In genomic region chr17:12915488-12915880, GRCm38 (mm10) we compare ENCODE assay signal across 8 mouse cellular contexts. TPM values are rescaled to one million over a fixed set of nuclear protein-coding genes. Genes with fewer than 3 reads are reported as not detected.
A peak's percentile ranks its signal among the peaks of the same experiment; 100 is the strongest.
DNase-seq lines count a peak whose midpoint lies in the region; ATAC-seq and TF ChIP-seq lines count a peak whose summit lies in the region.

TSS of gene Tcp1 (plus strand) at chr17:12915701.

- H3K4me2 ChIP-seq in lung, embryonic 16.5 days (ENCODE audit: low read depth, low read length): peak within 1 kb of the TSS; percentile 72
- H3K4me2 ChIP-seq in forebrain, embryonic 16.5 days (ENCODE audit: low read length): peak within 1 kb of the TSS; percentile 93
- peak within 1 kb of the TSS; percentile 81 for H3K4me2 ChIP-seq in hindbrain, embryonic 13.5 days
- H3K4me2 ChIP-seq in liver, embryonic 11.5 days: peak within 1 kb of the TSS; percentile 90

- H3K9ac ChIP-seq in lung, embryonic 16.5 days (ENCODE audit: low read length): peak within 1 kb of the TSS; percentile 98
- H3K9ac ChIP-seq in forebrain, embryonic 16.5 days (replicated peaks; ENCODE audit: low read depth, low read length): peak within 1 kb of the TSS; percentile 94
- H3K9ac ChIP-seq in hindbrain, embryonic 13.5 days: peak within 1 kb of the TSS; percentile 97
- peak within 1 kb of the TSS; percentile 100 for H3K9ac ChIP-seq in liver, embryonic 11.5 days (ENCODE audit: low read depth, low read length)

- TF ChIP-seq POLR2A in small intestine, adult 2 months (IDR thresholded peaks at IDR 0.05; ENCODE audit: low read depth, low read length): no peak

- peak within 1 kb of the TSS; percentile 99 for H3K4me3 ChIP-seq in lung, embryonic 16.5 days (ENCODE audit: low read length)
- H3K4me3 ChIP-seq in forebrain, embryonic 16.5 days (replicated peaks; ENCODE audit: low read length): peak within 1 kb of the TSS; percentile 89
- peak within 1 kb of the TSS; percentile 93 for H3K4me3 ChIP-seq in hindbrain, embryonic 13.5 days
- peak within 1 kb of the TSS; percentile 93 for H3K4me3 ChIP-seq in liver, embryonic 11.5 days (ENCODE audit: low read depth, low read length)
- H3K4me3 ChIP-seq in small intestine, adult 2 months (ENCODE audit: low read depth, low read length): peak within 1 kb of the TSS; percentile 83

- peaks cover 4% of the 10 kb centered on the region; the same call in 1 of the 2 replicates for H3K4me1 ChIP-seq in lung, embryonic 16.5 days (replicated peaks; ENCODE audit: control insufficient read depth, insufficient read depth, low read length)
- peaks cover 11% of the 10 kb centered on the region for H3K4me1 ChIP-seq in forebrain, embryonic 16.5 days (replicated peaks; ENCODE audit: control insufficient read depth, insufficient read depth, low read length)
- peaks cover 17% of the 10 kb centered on the region for H3K4me1 ChIP-seq in hindbrain, embryonic 13.5 days (replicated peaks)
- peaks cover 4% of the 10 kb centered on the region; the same call in 1 of the 2 replicates for H3K4me1 ChIP-seq in liver, embryonic 11.5 days (replicated peaks; ENCODE audit: control insufficient read depth, insufficient read depth, low read length)
- no peaks in the 10 kb centered on the region for H3K4me1 ChIP-seq in small intestine, adult 2 months (ENCODE audit: control insufficient read depth, insufficient read depth, insufficient read length, low read length)

- no peaks in the 10 kb centered on the region for H3K27me3 ChIP-seq in lung, embryonic 16.5 days (ENCODE audit: control insufficient read depth, insufficient read depth, low read depth, low read length)
- H3K27me3 ChIP-seq in forebrain, embryonic 16.5 days (replicated peaks; ENCODE audit: control insufficient read depth, insufficient read depth, low read length): no peaks in the 10 kb centered on the region
- H3K27me3 ChIP-seq in hindbrain, embryonic 13.5 days: no peaks in the 10 kb centered on the region
- no peaks in the 10 kb centered on the region for H3K27me3 ChIP-seq in liver, embryonic 11.5 days (replicated peaks; ENCODE audit: control insufficient read depth, insufficient read depth, low read length)
- no peaks in the 10 kb centered on the region for H3K27me3 ChIP-seq in small intestine, adult 2 months (ENCODE audit: control insufficient read depth, insufficient read depth, low read length)

- no peak for DNase-seq in lung, postnatal 14 days
- peak in 1 of 2 experiments; percentile 14 for DNase-seq in adrenal gland, postnatal 4 days (ENCODE audit: low spot score in 2 of 2)
- DNase-seq in liver, embryonic 11.5 days (ENCODE audit: low spot score): no peak
- no peak for DNase-seq in adipocyte (ENCODE audit: low spot score)

- H3K9me3 ChIP-seq in lung, embryonic 16.5 days (ENCODE audit: control insufficient read depth, low read length): no peaks in the 10 kb centered on the region
- H3K9me3 ChIP-seq in forebrain, embryonic 16.5 days (ENCODE audit: control insufficient read depth, low read length): no peaks in the 10 kb centered on the region
- H3K9me3 ChIP-seq in hindbrain, embryonic 13.5 days: no peaks in the 10 kb centered on the region
- H3K9me3 ChIP-seq in liver, embryonic 11.5 days (ENCODE audit: control insufficient read depth, low read length): no peaks in the 10 kb centered on the region

- peak within 1 kb of the TSS; percentile 92 for H3K27ac ChIP-seq in lung, embryonic 16.5 days (ENCODE audit: low read length)
- peak within 1 kb of the TSS; percentile 83 for H3K27ac ChIP-seq in forebrain, embryonic 16.5 days (ENCODE audit: low read length)
- H3K27ac ChIP-seq in hindbrain, embryonic 13.5 days: peak within 1 kb of the TSS; percentile 91
- H3K27ac ChIP-seq in liver, embryonic 11.5 days (ENCODE audit: low read depth, low read length): peak within 1 kb of the TSS; percentile 95
- peak within 1 kb of the TSS; percentile 80 for H3K27ac ChIP-seq in small intestine, adult 2 months (ENCODE audit: insufficient read depth, low read depth, low read length)

- TF ChIP-seq CTCF in small intestine, adult 2 months (IDR thresholded peaks at IDR 0.05; ENCODE audit: extremely low read depth, insufficient read length, insufficient replicate concordance, low read depth, low read length): no peak

- peaks cover 38% of the 10 kb centered on the region for H3K36me3 ChIP-seq in lung, embryonic 16.5 days (ENCODE audit: control insufficient read depth, insufficient read depth, low read length)
- peaks cover 31% of the 10 kb centered on the region for H3K36me3 ChIP-seq in forebrain, embryonic 16.5 days (ENCODE audit: control insufficient read depth, insufficient read depth)
- peaks cover 52% of the 10 kb centered on the region for H3K36me3 ChIP-seq in hindbrain, embryonic 13.5 days
- peaks cover 35% of the 10 kb centered on the region for H3K36me3 ChIP-seq in liver, embryonic 11.5 days (ENCODE audit: control insufficient read depth, insufficient read depth, low read length)
- H3K36me3 ChIP-seq in small intestine, adult 2 months (ENCODE audit: control insufficient read depth, insufficient read depth, low read length): peaks cover 40% of the 10 kb centered on the region

- ATAC-seq in lung, embryonic 16.5 days (ENCODE audit: low read depth): no peak
- ATAC-seq in forebrain, embryonic 16.5 days: no peak
- ATAC-seq in hindbrain, embryonic 13.5 days (ENCODE audit: low FRiP score): peak; percentile 26
- 0 out of 2 replicates have a peak, but pooled peaks have one; percentile 6 for ATAC-seq in liver, embryonic 11.5 days (replicated peaks; ENCODE audit: low FRiP score)

- WGBS in lung, embryonic 16.5 days: under 1% methylated on average over 18 of the region's 18 CpGs
- 1% methylated on average over 18 of the region's 18 CpGs for WGBS in forebrain, embryonic 16.5 days
- 1% methylated on average over 18 of the region's 18 CpGs for WGBS in hindbrain, embryonic 13.5 days
- under 1% methylated on average over 18 of the region's 18 CpGs for WGBS in liver, embryonic 11.5 days
- WGBS in small intestine, adult 2 months: 1% methylated on average over 18 of the region's 18 CpGs

RNA-seq across cellular contexts. Expression of gene Tcp1, which starts in this region (rescaled TPM):
- 344 and 362 TPM in 2 replicates for polyA plus RNA-seq in lung, embryonic 16.5 days (2015; fragmentation: Nextera tagmentation; extraction: Ambion mirVana)
- 100 to 1,000 TPM; 256 to 260 TPM for total RNA-seq in adrenal gland, postnatal 4 days (2021)
- polyA plus RNA-seq in forebrain, embryonic 16.5 days (2015; fragmentation: Nextera tagmentation; extraction: Ambion mirVana): 410 and 457 TPM in 2 replicates
- 406 and 411 TPM in 2 replicates for polyA plus RNA-seq in hindbrain, embryonic 13.5 days (2015; fragmentation: Nextera tagmentation; extraction: Ambion mirVana)
- polyA plus RNA-seq in liver, embryonic 11.5 days (2014; fragmentation: Nextera tagmentation; extraction: Ambion mirVana): 549 and 610 TPM in 2 replicates
- polyA plus RNA-seq in small intestine, adult 2 months (2012; rRNA removed): 9.8 and 19.5 TPM in 2 replicates

Comparison
In these comparisons a context has a peak if more than half of its experiments do, and no peak if none do; other contexts are left out.
1. RNA of gene Tcp1 (polyA plus RNA-seq): 549 to 610 TPM in liver, embryonic 11.5 days, 410 to 457 TPM in forebrain, embryonic 16.5 days, 406 to 411 TPM in hindbrain, embryonic 13.5 days and 344 to 362 TPM in lung, embryonic 16.5 days; 9.8 to 19.5 TPM in small intestine, adult 2 months; every median in the first group is over 10 times any median in the second.
2. ATAC-seq: peak in hindbrain, embryonic 13.5 days (single experiment) and liver, embryonic 11.5 days (single experiment); none in lung, embryonic 16.5 days (single experiment) and forebrain, embryonic 16.5 days (single experiment).
3. Peak in every context shown above with its lines, with median percentiles within 50 percentile points of each other: H3K27ac ChIP-seq, H3K4me2 ChIP-seq, H3K4me3 ChIP-seq and H3K9ac ChIP-seq.